8 mouse cellular contexts compared by ENCODE assay signal in genomic region chr19:6400096-6401086, GRCm38 (mm10). TPM values are rescaled to one million over a fixed set of nuclear protein-coding genes. Genes with fewer than 3 reads are reported as not detected.
DNase-seq lines count a peak whose midpoint lies in the region; ATAC-seq and TF ChIP-seq lines count a peak whose summit lies in the region.

No protein-coding gene starts in this region.

- H3K36me3 ChIP-seq in hindbrain, embryonic 10.5 days: no peaks in the 10 kb centered on the region
- no peaks in the 10 kb centered on the region for H3K36me3 ChIP-seq in liver, embryonic 14.5 days (replicated peaks; ENCODE audit: control insufficient read depth, insufficient read depth, low read depth)

- H3K9ac ChIP-seq in liver, embryonic 14.5 days (replicated peaks): no peak overlapping the region

- H3K27me3 ChIP-seq in hindbrain, embryonic 10.5 days (ENCODE audit: insufficient read depth, poor library complexity, severe bottlenecking): peaks cover 88% of the 10 kb centered on the region
- peaks cover 32% of the 10 kb centered on the region for H3K27me3 ChIP-seq in liver, embryonic 14.5 days (ENCODE audit: control insufficient read depth, insufficient read depth, low read length)

- H3K27ac ChIP-seq in layer of hippocampus, adult 2 months: peak overlapping the region; percentile 69
- H3K27ac ChIP-seq in hindbrain, embryonic 10.5 days: peak overlapping the region; percentile 86
- H3K27ac ChIP-seq in liver, embryonic 14.5 days: no peak overlapping the region

- peak overlapping the region; percentile 79 for H3K4me2 ChIP-seq in liver, embryonic 14.5 days (ENCODE audit: low read depth)

- H3K9me3 ChIP-seq in hindbrain, embryonic 10.5 days: no peaks in the 10 kb centered on the region
- H3K9me3 ChIP-seq in liver, embryonic 14.5 days (ENCODE audit: control insufficient read depth, low read length): no peaks in the 10 kb centered on the region

- 3% methylated on average over 29 of the region's 29 CpGs for WGBS in hindbrain, embryonic 10.5 days
- 1% methylated on average over 29 of the region's 29 CpGs for WGBS in liver, embryonic 14.5 days (ENCODE audit: insufficient replicate concordance)

- DNase-seq in layer of hippocampus, adult 2 months (ENCODE audit: low spot score in 2 of 2): no peak
- no peak for DNase-seq in layer of hippocampus, postnatal 14 days (ENCODE audit: low spot score in 2 of 2)
- no peak for DNase-seq in hindbrain, embryonic 10.5 days (ENCODE audit: low spot score)
- no peak for DNase-seq in liver, embryonic 14.5 days (ENCODE audit: low read depth in 3 of 3, low spot score in 3 of 3)
- peak; percentile 32 for DNase-seq in retina, embryonic 14.5 days (ENCODE audit: low spot score)
- no peak for DNase-seq in layer of hippocampus, postnatal 36 days
- DNase-seq in layer of hippocampus, postnatal 10 days (ENCODE audit: low spot score in 2 of 2): no peak

- TF ChIP-seq CTCF in layer of hippocampus, adult 2 months (conservative IDR thresholded peaks at IDR 0.05): 0 out of 2 replicates have a peak, but pooled peaks have one; percentile 3
- TF ChIP-seq CTCF in liver, embryonic 14.5 days (IDR thresholded peaks at IDR 0.05; ENCODE audit: low read depth): no peak

- peak; percentile 37 for ATAC-seq in activated CD4-positive, CD25-positive, alpha-beta regulatory T cell, adult 4 months
- ATAC-seq in liver, embryonic 14.5 days (ENCODE audit: insufficient read depth): no peak

- TF ChIP-seq EP300 in liver, embryonic 14.5 days (IDR thresholded peaks at IDR 0.05; ENCODE audit: low read depth): no peak

- H3K4me3 ChIP-seq in layer of hippocampus, adult 2 months: peak overlapping the region; percentile 62
- H3K4me3 ChIP-seq in hindbrain, embryonic 10.5 days: peak overlapping the region; percentile 79
- H3K4me3 ChIP-seq in liver, embryonic 14.5 days (ENCODE audit: insufficient read depth in 1 of 2, low read depth in 2 of 2, low read length in 2 of 2): peak overlapping the region; percentile 31 to 58

- H3K4me1 ChIP-seq in hindbrain, embryonic 10.5 days (replicated peaks): peaks cover 74% of the 10 kb centered on the region
- peaks cover 0 to 9% of the 10 kb centered on the region in 2 experiments; a peak in 2 of 4 replicates for H3K4me1 ChIP-seq in liver, embryonic 14.5 days (replicated peaks; ENCODE audit: control insufficient read depth in 2 of 2, insufficient read depth in 2 of 2, low read length in 1 of 2)

RNA-seq across cellular contexts. Expression of gene Rasgrp2, which starts 1.3 kb away (rescaled TPM):
- 10 to 100 TPM; 31.3 to 36.7 TPM for total RNA-seq in layer of hippocampus, adult 2 months (2021)
- total RNA-seq in layer of hippocampus, postnatal 14 days (2021): 10 to 100 TPM; 40.2 to 44.9 TPM
- polyA plus RNA-seq in activated CD4-positive, CD25-positive, alpha-beta regulatory T cell, adult 4 months (2017; shearing (Covaris generic)): 100 to 1,000 TPM; 128 to 133 TPM
- 20.5 and 20.7 TPM in 2 replicates for polyA plus RNA-seq in hindbrain, embryonic 10.5 days (2016; fragmentation: Nextera tagmentation; extraction: Ambion mirVana)
- polyA plus RNA-seq in liver, embryonic 14.5 days (2012; rRNA removed): 64.1 and 74.5 TPM in 2 replicates
- polyA plus RNA-seq in liver, embryonic 14.5 days (2014; fragmentation: Nextera tagmentation; extraction: Ambion mirVana): 76.3 and 76.9 TPM in 2 replicates
- 10 to 100 TPM; 23.8 to 34.5 TPM for total RNA-seq in layer of hippocampus, postnatal 36 days (2021)
- total RNA-seq in layer of hippocampus, postnatal 10 days (2021): 10 to 100 TPM; 93.5 to 99.9 TPM

RNA-seq across cellular contexts. Expression of gene Pygm, which starts 16.2 kb away (rescaled TPM):
- total RNA-seq in layer of hippocampus, adult 2 months (2021): 10 to 100 TPM; 13.0 to 18.8 TPM
- 10 to 100 TPM; 28.0 to 37.5 TPM for total RNA-seq in layer of hippocampus, postnatal 14 days (2021)
- 1 to 10 TPM; 3.7 to 8.0 TPM for polyA plus RNA-seq in activated CD4-positive, CD25-positive, alpha-beta regulatory T cell, adult 4 months (2017; shearing (Covaris generic))
- 1.3 and 1.9 TPM in 2 replicates for polyA plus RNA-seq in hindbrain, embryonic 10.5 days (2016; fragmentation: Nextera tagmentation; extraction: Ambion mirVana)
- 1.2 TPM in 2 replicates for polyA plus RNA-seq in liver, embryonic 14.5 days (2012; rRNA removed)
- 1.2 and 1.3 TPM in 2 replicates for polyA plus RNA-seq in liver, embryonic 14.5 days (2014; fragmentation: Nextera tagmentation; extraction: Ambion mirVana)
- 10 to 100 TPM; 18.3 to 22.1 TPM for total RNA-seq in layer of hippocampus, postnatal 36 days (2021)
- 10 to 100 TPM; 16.2 to 17.4 TPM for total RNA-seq in layer of hippocampus, postnatal 10 days (2021)

RNA-seq across cellular contexts. Expression of gene Nrxn2, which starts 18.1 kb away (rescaled TPM):
- 100 to 1,000 TPM; 405 to 437 TPM for total RNA-seq in layer of hippocampus, adult 2 months (2021)
- 100 to 1,000 TPM; 549 to 577 TPM for total RNA-seq in layer of hippocampus, postnatal 14 days (2021)
- under 1 TPM in 1 of 2 experiments, not detected in 1; 0.16 TPM for polyA plus RNA-seq in activated CD4-positive, CD25-positive, alpha-beta regulatory T cell, adult 4 months (2017; shearing (Covaris generic))
- polyA plus RNA-seq in hindbrain, embryonic 10.5 days (2016; fragmentation: Nextera tagmentation; extraction: Ambion mirVana): 4.4 and 13.2 TPM in 2 replicates
- polyA plus RNA-seq in liver, embryonic 14.5 days (2012; rRNA removed): 0.46 and 0.74 TPM in 2 replicates
- polyA plus RNA-seq in liver, embryonic 14.5 days (2014; fragmentation: Nextera tagmentation; extraction: Ambion mirVana): 0.27 and 0.47 TPM in 2 replicates
- 100 to 1,000 TPM; 399 to 414 TPM for total RNA-seq in layer of hippocampus, postnatal 36 days (2021)
- 100 to 1,000 TPM; 683 to 691 TPM for total RNA-seq in layer of hippocampus, postnatal 10 days (2021)

RNA-seq across cellular contexts. Expression of gene Sf1, which starts 36.9 kb away (rescaled TPM):
- 100 to 1,000 TPM; 208 to 222 TPM for total RNA-seq in layer of hippocampus, adult 2 months (2021)
- total RNA-seq in layer of hippocampus, postnatal 14 days (2021): 100 to 1,000 TPM; 182 to 189 TPM
- 10 to 100 TPM; 47.6 to 48.6 TPM for polyA plus RNA-seq in activated CD4-positive, CD25-positive, alpha-beta regulatory T cell, adult 4 months (2017; shearing (Covaris generic))
- 198 and 221 TPM in 2 replicates for polyA plus RNA-seq in hindbrain, embryonic 10.5 days (2016; fragmentation: Nextera tagmentation; extraction: Ambion mirVana)
- polyA plus RNA-seq in liver, embryonic 14.5 days (2012; rRNA removed): 57.4 and 60.9 TPM in 2 replicates
- 57.9 and 65.0 TPM in 2 replicates for polyA plus RNA-seq in liver, embryonic 14.5 days (2014; fragmentation: Nextera tagmentation; extraction: Ambion mirVana)
- total RNA-seq in layer of hippocampus, postnatal 36 days (2021): 100 to 1,000 TPM; 188 to 222 TPM
- total RNA-seq in layer of hippocampus, postnatal 10 days (2021): 100 to 1,000 TPM; 190 to 194 TPM

RNA-seq across cellular contexts. Expression of gene Map4k2, which starts 59.5 kb away (rescaled TPM):
- 100 to 1,000 TPM in 1 of 2 experiments, 10 to 100 TPM in 1; 81.9 to 105 TPM for total RNA-seq in layer of hippocampus, adult 2 months (2021)
- total RNA-seq in layer of hippocampus, postnatal 14 days (2021): 10 to 100 TPM; 82.6 to 85.8 TPM
- polyA plus RNA-seq in activated CD4-positive, CD25-positive, alpha-beta regulatory T cell, adult 4 months (2017; shearing (Covaris generic)): 100 to 1,000 TPM in 1 of 2 experiments, 10 to 100 TPM in 1; 82.0 to 116 TPM
- 13.1 and 14.7 TPM in 2 replicates for polyA plus RNA-seq in hindbrain, embryonic 10.5 days (2016; fragmentation: Nextera tagmentation; extraction: Ambion mirVana)
- 15.9 and 17.6 TPM in 2 replicates for polyA plus RNA-seq in liver, embryonic 14.5 days (2012; rRNA removed)
- polyA plus RNA-seq in liver, embryonic 14.5 days (2014; fragmentation: Nextera tagmentation; extraction: Ambion mirVana): 3.0 and 3.7 TPM in 2 replicates
- 10 to 100 TPM; 74.9 to 87.7 TPM for total RNA-seq in layer of hippocampus, postnatal 36 days (2021)
- total RNA-seq in layer of hippocampus, postnatal 10 days (2021): 10 to 100 TPM; 79.3 to 86.2 TPM
